Comparison of ENCODE assay signal across 8 mouse cellular contexts in the genomic region with DNA sequence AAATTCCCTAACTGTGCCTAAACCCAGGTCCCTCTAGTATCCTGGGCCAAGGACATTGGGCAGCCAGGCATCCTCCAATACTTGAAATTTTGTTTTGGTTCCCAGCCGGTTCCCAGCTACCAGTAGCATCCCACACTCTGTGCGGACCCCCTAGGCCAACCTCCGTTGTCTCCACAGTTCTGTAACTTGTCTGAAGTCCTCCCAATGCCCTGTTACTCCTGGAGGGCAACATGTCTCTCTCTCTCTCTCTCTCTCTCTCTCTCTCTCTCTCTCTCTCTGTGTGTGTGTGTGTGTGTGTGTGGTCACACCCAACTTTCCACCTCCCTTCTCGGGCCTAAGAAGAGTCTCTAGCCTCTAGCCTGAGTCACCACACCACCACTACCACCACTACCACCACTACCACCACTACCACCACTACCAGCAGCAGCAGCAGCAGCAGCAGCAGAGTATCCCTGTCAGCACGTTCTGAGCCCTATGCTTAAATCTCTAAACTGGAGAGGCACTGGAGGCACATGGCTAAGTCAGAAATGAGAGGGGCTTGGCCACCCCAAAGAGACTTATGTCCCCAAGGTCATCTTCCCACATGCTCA. TPM values are rescaled to one million over a fixed set of nuclear protein-coding genes. Genes with fewer than 3 reads are reported as not detected.
DNase-seq lines count a peak whose midpoint lies in the region; ATAC-seq and TF ChIP-seq lines count a peak whose summit lies in the region.

No protein-coding gene starts in this region.

- H3K4me1 ChIP-seq in lung, adult 2 months (ENCODE audit: control insufficient read depth, insufficient read depth, low read length): peaks cover 9% of the 10 kb centered on the region
- peaks cover 48% of the 10 kb centered on the region for H3K4me1 ChIP-seq in embryonic facial prominence, embryonic 13.5 days
- peaks cover 37% of the 10 kb centered on the region for H3K4me1 ChIP-seq in intestine, embryonic 15.5 days (replicated peaks)
- peaks cover 52% of the 10 kb centered on the region for H3K4me1 ChIP-seq in neural tube, embryonic 13.5 days (replicated peaks)

- peak overlapping the region; percentile 100 for H3K27ac ChIP-seq in embryonic facial prominence, embryonic 13.5 days
- H3K27ac ChIP-seq in intestine, embryonic 15.5 days: peak overlapping the region; percentile 99
- H3K27ac ChIP-seq in neural tube, embryonic 13.5 days (replicated peaks): peak overlapping the region; percentile 95

- H3K27me3 ChIP-seq in embryonic facial prominence, embryonic 13.5 days: no peaks in the 10 kb centered on the region
- H3K27me3 ChIP-seq in intestine, embryonic 15.5 days (replicated peaks): no peaks in the 10 kb centered on the region
- H3K27me3 ChIP-seq in neural tube, embryonic 13.5 days: peaks cover 16% of the 10 kb centered on the region

- no peak for TF ChIP-seq CTCF in lung, adult 2 months (IDR thresholded peaks at IDR 0.05; ENCODE audit: insufficient read depth, low read length)

- no peak for TF ChIP-seq POLR2A in lung, adult 2 months (IDR thresholded peaks at IDR 0.05; ENCODE audit: borderline replicate concordance, extremely low read depth, low read depth, low read length)

- 0 out of 2 replicates have a peak, but pooled peaks have one; percentile 1 for ATAC-seq in embryonic facial prominence, embryonic 13.5 days (ENCODE audit: insufficient number of reproducible peaks, insufficient read depth, low FRiP score, low TSS enrichment, low read depth)
- ATAC-seq in intestine, embryonic 15.5 days: no peak
- ATAC-seq in neural tube, embryonic 13.5 days (ENCODE audit: low read depth): peak; percentile 10; the same call in 1 of the 2 replicates

- 25% methylated on average over 5 of the region's 5 CpGs for WGBS in lung, adult 2 months
- 10% methylated on average over 5 of the region's 5 CpGs for WGBS in embryonic facial prominence, embryonic 13.5 days
- 10% methylated on average over 5 of the region's 5 CpGs for WGBS in intestine, embryonic 15.5 days
- WGBS in neural tube, embryonic 13.5 days: 15% methylated on average over 5 of the region's 5 CpGs

- H3K4me3 ChIP-seq in lung, adult 2 months (replicated peaks; ENCODE audit: extremely low read depth, low read depth, low read length): peak overlapping the region; percentile 62
- peak overlapping the region; percentile 51 for H3K4me3 ChIP-seq in embryonic facial prominence, embryonic 13.5 days
- H3K4me3 ChIP-seq in intestine, embryonic 15.5 days (replicated peaks): peak overlapping the region; percentile 52
- peak overlapping the region; percentile 44 for H3K4me3 ChIP-seq in neural tube, embryonic 13.5 days

- peak overlapping the region; percentile 87 for H3K9ac ChIP-seq in embryonic facial prominence, embryonic 13.5 days
- H3K9ac ChIP-seq in intestine, embryonic 15.5 days: peak overlapping the region; percentile 76
- H3K9ac ChIP-seq in neural tube, embryonic 13.5 days: peak overlapping the region; percentile 83

- H3K36me3 ChIP-seq in embryonic facial prominence, embryonic 13.5 days: no peaks in the 10 kb centered on the region
- no peaks in the 10 kb centered on the region for H3K36me3 ChIP-seq in intestine, embryonic 15.5 days
- no peaks in the 10 kb centered on the region for H3K36me3 ChIP-seq in neural tube, embryonic 13.5 days

- peak overlapping the region; percentile 79 for H3K4me2 ChIP-seq in embryonic facial prominence, embryonic 13.5 days
- peak overlapping the region; percentile 75 for H3K4me2 ChIP-seq in intestine, embryonic 15.5 days (replicated peaks)
- H3K4me2 ChIP-seq in neural tube, embryonic 13.5 days: peak overlapping the region; percentile 63

- no peaks in the 10 kb centered on the region for H3K9me3 ChIP-seq in embryonic facial prominence, embryonic 13.5 days
- H3K9me3 ChIP-seq in intestine, embryonic 15.5 days: no peaks in the 10 kb centered on the region
- no peaks in the 10 kb centered on the region for H3K9me3 ChIP-seq in neural tube, embryonic 13.5 days

- no peak for DNase-seq in lung, adult 2 months
- no peak for DNase-seq in lung, postnatal 36 days
- DNase-seq in thymus, postnatal 0 days (ENCODE audit: low spot score): no peak
- no peak for DNase-seq in urinary bladder, postnatal 25 days (ENCODE audit: low spot score)
- no peak for DNase-seq in kidney, postnatal 25 days

RNA-seq across cellular contexts. Expression of a gene that starts 1.1 kb away (rescaled TPM):
- polyA plus RNA-seq in lung, adult 2 months (2012; rRNA removed): 110 and 116 TPM in 2 replicates
- polyA plus RNA-seq in embryonic facial prominence, embryonic 13.5 days (2015; fragmentation: Nextera tagmentation; extraction: Ambion mirVana): 46.7 and 51.8 TPM in 2 replicates
- polyA plus RNA-seq in intestine, embryonic 15.5 days (2015; fragmentation: Nextera tagmentation; extraction: Ambion mirVana): 23.6 and 26.4 TPM in 2 replicates
- polyA plus RNA-seq in neural tube, embryonic 13.5 days (2015; fragmentation: Nextera tagmentation; extraction: Ambion mirVana): 18.9 and 20.7 TPM in 2 replicates
- polyA plus RNA-seq in thymus, postnatal 0 days (2015; fragmentation: Nextera tagmentation; extraction: Ambion mirVana): 29.1 and 30.9 TPM in 2 replicates

RNA-seq across cellular contexts. Expression of a gene that starts 11.2 kb away (rescaled TPM):
- 37.0 and 63.4 TPM in 2 replicates for polyA plus RNA-seq in lung, adult 2 months (2012; rRNA removed)
- polyA plus RNA-seq in embryonic facial prominence, embryonic 13.5 days (2015; fragmentation: Nextera tagmentation; extraction: Ambion mirVana): 13.2 and 13.9 TPM in 2 replicates
- 9.0 and 9.4 TPM in 2 replicates for polyA plus RNA-seq in intestine, embryonic 15.5 days (2015; fragmentation: Nextera tagmentation; extraction: Ambion mirVana)
- 11.4 and 13.0 TPM in 2 replicates for polyA plus RNA-seq in neural tube, embryonic 13.5 days (2015; fragmentation: Nextera tagmentation; extraction: Ambion mirVana)
- polyA plus RNA-seq in thymus, postnatal 0 days (2015; fragmentation: Nextera tagmentation; extraction: Ambion mirVana): 17.7 and 17.9 TPM in 2 replicates

RNA-seq across cellular contexts. Expression of a gene that starts 15.0 kb away (rescaled TPM):
- polyA plus RNA-seq in lung, adult 2 months (2012; rRNA removed): 174 and 211 TPM in 2 replicates
- 144 and 172 TPM in 2 replicates for polyA plus RNA-seq in embryonic facial prominence, embryonic 13.5 days (2015; fragmentation: Nextera tagmentation; extraction: Ambion mirVana)
- 79.6 and 89.1 TPM in 2 replicates for polyA plus RNA-seq in intestine, embryonic 15.5 days (2015; fragmentation: Nextera tagmentation; extraction: Ambion mirVana)
- 202 and 228 TPM in 2 replicates for polyA plus RNA-seq in neural tube, embryonic 13.5 days (2015; fragmentation: Nextera tagmentation; extraction: Ambion mirVana)
- 69.7 and 71.1 TPM in 2 replicates for polyA plus RNA-seq in thymus, postnatal 0 days (2015; fragmentation: Nextera tagmentation; extraction: Ambion mirVana)

RNA-seq across cellular contexts. Expression of a gene that starts 19.8 kb away (rescaled TPM):
- polyA plus RNA-seq in lung, adult 2 months (2012; rRNA removed): 5.3 and 6.9 TPM in 2 replicates
- polyA plus RNA-seq in embryonic facial prominence, embryonic 13.5 days (2015; fragmentation: Nextera tagmentation; extraction: Ambion mirVana): 7.1 and 7.9 TPM in 2 replicates
- polyA plus RNA-seq in intestine, embryonic 15.5 days (2015; fragmentation: Nextera tagmentation; extraction: Ambion mirVana): 3.0 and 3.9 TPM in 2 replicates
- 14.9 and 16.0 TPM in 2 replicates for polyA plus RNA-seq in neural tube, embryonic 13.5 days (2015; fragmentation: Nextera tagmentation; extraction: Ambion mirVana)
- polyA plus RNA-seq in thymus, postnatal 0 days (2015; fragmentation: Nextera tagmentation; extraction: Ambion mirVana): 0.67 and 0.95 TPM in 2 replicates

RNA-seq across cellular contexts. Expression of a gene that starts 19.8 kb away (rescaled TPM):
- 4.6 and 5.5 TPM in 2 replicates for polyA plus RNA-seq in lung, adult 2 months (2012; rRNA removed)
- polyA plus RNA-seq in embryonic facial prominence, embryonic 13.5 days (2015; fragmentation: Nextera tagmentation; extraction: Ambion mirVana): 2.0 and 2.8 TPM in 2 replicates
- polyA plus RNA-seq in intestine, embryonic 15.5 days (2015; fragmentation: Nextera tagmentation; extraction: Ambion mirVana): 1.4 and 2.0 TPM in 2 replicates
- 2.1 and 3.3 TPM in 2 replicates for polyA plus RNA-seq in neural tube, embryonic 13.5 days (2015; fragmentation: Nextera tagmentation; extraction: Ambion mirVana)
- 0.21 and 0.44 TPM in 2 replicates for polyA plus RNA-seq in thymus, postnatal 0 days (2015; fragmentation: Nextera tagmentation; extraction: Ambion mirVana)
